Mouse (Mus musculus) MN1 (cell line): ENCODE results near the gene Glis1.
A peak's percentile ranks its signal among the peaks of the same experiment; 100 is the strongest.

Experiments
- DNase-seq: peaks from one replicate; pipeline ENCODE4 v3.0.0-alpha.2; 2016; ENCODE audit warnings: low spot score

The Glis1 gene

GRCm38 (mm10) chr4:107518766-107519165 lies 84.4 kb downstream of the Glis1 start:
- DNase-seq = no peak

GRCm38 (mm10) chr4:107520071-107520470 lies 85.7 kb downstream of the Glis1 start:
- no peak for DNase-seq

GRCm38 (mm10) chr4:107520816-107521215 lies 86.4 kb downstream of the Glis1 start:
- no peak for DNase-seq

- peak; percentile 26 for DNase-seq
These were observed 89.3 kb downstream of the Glis1 start for GRCm38 (mm10) chr4:107523607-107524151.

GRCm38 (mm10) chr4:107535126-107535525 lies 100.7 kb downstream of the Glis1 start:
- peak; percentile 7 for DNase-seq

- no peak for DNase-seq
These were observed 103.7 kb downstream of the Glis1 start for GRCm38 (mm10) chr4:107538116-107538515.

- DNase-seq = no peak
These were observed 104.2 kb downstream of the Glis1 start for GRCm38 (mm10) chr4:107538561-107538960.

GRCm38 (mm10) chr4:107539021-107539420 lies 104.6 kb downstream of the Glis1 start:
- DNase-seq = no peak

- DNase-seq = no peak
These were observed 107.4 kb downstream of the Glis1 start for GRCm38 (mm10) chr4:107541821-107542220.

- DNase-seq = no peak
These were observed 110.5 kb downstream of the Glis1 start for GRCm38 (mm10) chr4:107544843-107545242.

- no peak for DNase-seq
These were observed 111.3 kb downstream of the Glis1 start for GRCm38 (mm10) chr4:107545726-107546125.

GRCm38 (mm10) chr4:107546525-107546924 lies 112.1 kb downstream of the Glis1 start:
- no peak for DNase-seq

GRCm38 (mm10) chr4:107550096-107550495 lies 115.7 kb downstream of the Glis1 start:
- DNase-seq = peak; percentile 21

GRCm38 (mm10) chr4:107550546-107550945 lies 116.2 kb downstream of the Glis1 start:
- no peak for DNase-seq

- peak; percentile 24 for DNase-seq
These were observed 118.3 kb downstream of the Glis1 start for GRCm38 (mm10) chr4:107552696-107553095.

GRCm38 (mm10) chr4:107553774-107554173 lies 119.4 kb downstream of the Glis1 start:
- no peak for DNase-seq

GRCm38 (mm10) chr4:107558801-107559200 lies 124.4 kb downstream of the Glis1 start:
- DNase-seq = no peak

- DNase-seq = no peak
These were observed 126.7 kb downstream of the Glis1 start for GRCm38 (mm10) chr4:107561056-107561455.

- no peak for DNase-seq
These were observed 133.8 kb downstream of the Glis1 start for GRCm38 (mm10) chr4:107568159-107568558.

GRCm38 (mm10) chr4:107568881-107569443 lies 134.6 kb downstream of the Glis1 start:
- no peak for DNase-seq

- peak; percentile 33 for DNase-seq
These were observed 136.1 kb downstream of the Glis1 start for GRCm38 (mm10) chr4:107570329-107571014.

GRCm38 (mm10) chr4:107575781-107576180 lies 141.4 kb downstream of the Glis1 start:
- no peak for DNase-seq

- DNase-seq = peak; percentile 61
These were observed 142.4 kb downstream of the Glis1 start for GRCm38 (mm10) chr4:107576742-107577141.
